Mouse (Mus musculus): ENCODE measurements around the gene Dazap2.

- TF ChIP-seq CTCF (IDR thresholded peaks at IDR 0.05; ENCODE audit: borderline replicate concordance, control insufficient read depth, extremely low read depth, insufficient read depth, low read length, poor library complexity) (no peak), POLR2A (IDR thresholded peaks at IDR 0.05; ENCODE audit: control insufficient read depth, extremely low read depth, insufficient read depth, low read length, poor library complexity) (no peak)
These were observed 27.3 kb downstream of the Dazap2 start for GRCm38 (mm10) chr15:100642451-100642850.
